Mouse (Mus musculus) embryonic fibroblast, embryonic 13.5 days (primary cell): ENCODE results near the gene Epor.

ENCODE experiments used
- CTCF ChIP-seq: IDR thresholded peaks from 2 replicates; pipeline ENCODE4 v1.5.1; 2011; ENCODE audit warnings: mild to moderate bottlenecking, control low read depth, low read length, moderate library complexity, borderline replicate concordance; ENCODE audit not compliant: insufficient read depth
- POLR2A ChIP-seq: IDR thresholded peaks from 2 replicates; pipeline ENCODE4 v1.6.1; 2011; ENCODE audit warnings: low read depth, mild to moderate bottlenecking, control low read depth, low read length, moderate library complexity

GRCm38 (mm10) chr9:21950322-21950721 lies 13.0 kb downstream of the Epor start:
- TF ChIP-seq POLR2A (no peak), CTCF (no peak)
